Mouse (Mus musculus) gastrocnemius, adult 2 months (tissue): ENCODE measurements at regions not wholly inside any gene's neighbourhood (a gene's known extent, or its start where the extent isn't known, plus 50 kb on each side); places are given as distances from the start of the nearest gene placed in this dataset.
A peak's percentile ranks its signal among the peaks of the same experiment; 100 is the strongest.

Experiments used
- DNase-seq: peaks from one replicate; pipeline ENCODE4 v3.0.0; 2022
- H3K27ac ChIP-seq: fragments of 200-600 bp; 2 replicates; pipeline ENCODE4 v1.8.1; 2022; ENCODE audit warnings: mild to moderate bottlenecking
- H3K4me3 ChIP-seq: fragments of 200-600 bp; 2 replicates; pipeline ENCODE4 v1.8.1; 2022; ENCODE audit warnings: mild to moderate bottlenecking, moderate library complexity
- CTCF ChIP-seq: fragments of 200-600 bp; IDR thresholded peaks from 2 replicates; pipeline ENCODE4 v1.8.1; 2022; ENCODE audit warnings: antibody characterized with exemption, mild to moderate bottlenecking, moderate library complexity
- intact Hi-C: fragments of 180-260 bp; cut with DNase I; formaldehyde crosslinking; loops from one replicate; pipeline ENCODE4 v1.15.1; 2025

DNA sequence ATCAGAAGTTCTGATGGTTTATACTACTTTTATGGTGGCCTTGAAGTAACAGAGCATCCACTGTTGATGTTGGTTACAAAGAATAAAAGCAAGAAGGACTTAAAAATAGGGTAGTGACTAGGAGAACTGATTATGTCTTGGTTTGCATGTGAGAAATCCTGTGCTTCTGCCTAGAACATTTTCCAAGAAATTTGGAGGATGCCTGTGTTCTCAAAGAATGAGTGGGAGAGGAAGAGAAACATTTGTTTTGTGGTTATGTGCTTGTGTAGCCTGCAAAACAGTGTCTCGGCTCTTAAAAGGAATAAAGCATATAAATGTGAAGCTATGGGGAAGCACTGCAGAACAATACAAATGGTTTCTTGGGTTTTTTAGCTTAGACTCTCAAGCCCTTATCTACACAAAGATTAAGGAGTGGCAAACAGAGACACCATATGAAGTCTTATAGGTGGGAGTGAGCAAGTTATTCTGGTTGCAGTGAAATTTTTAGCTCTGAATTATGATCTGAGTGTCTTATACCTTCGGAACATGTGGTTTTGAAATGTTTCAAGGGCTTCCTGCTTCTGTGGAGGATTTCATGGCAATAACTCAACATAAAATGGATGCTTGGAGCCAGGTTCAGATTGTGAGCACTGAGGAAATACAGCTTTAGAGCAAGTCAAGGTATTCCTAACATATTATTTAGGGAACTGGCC is 372.1 kb upstream of the Man1a start:
- H3K27ac ChIP-seq: no peak overlapping the region
- no peak for TF ChIP-seq CTCF
- intact Hi-C loops: no loop called here
- no peak for DNase-seq
- no peak overlapping the region for H3K4me3 ChIP-seq

DNA sequence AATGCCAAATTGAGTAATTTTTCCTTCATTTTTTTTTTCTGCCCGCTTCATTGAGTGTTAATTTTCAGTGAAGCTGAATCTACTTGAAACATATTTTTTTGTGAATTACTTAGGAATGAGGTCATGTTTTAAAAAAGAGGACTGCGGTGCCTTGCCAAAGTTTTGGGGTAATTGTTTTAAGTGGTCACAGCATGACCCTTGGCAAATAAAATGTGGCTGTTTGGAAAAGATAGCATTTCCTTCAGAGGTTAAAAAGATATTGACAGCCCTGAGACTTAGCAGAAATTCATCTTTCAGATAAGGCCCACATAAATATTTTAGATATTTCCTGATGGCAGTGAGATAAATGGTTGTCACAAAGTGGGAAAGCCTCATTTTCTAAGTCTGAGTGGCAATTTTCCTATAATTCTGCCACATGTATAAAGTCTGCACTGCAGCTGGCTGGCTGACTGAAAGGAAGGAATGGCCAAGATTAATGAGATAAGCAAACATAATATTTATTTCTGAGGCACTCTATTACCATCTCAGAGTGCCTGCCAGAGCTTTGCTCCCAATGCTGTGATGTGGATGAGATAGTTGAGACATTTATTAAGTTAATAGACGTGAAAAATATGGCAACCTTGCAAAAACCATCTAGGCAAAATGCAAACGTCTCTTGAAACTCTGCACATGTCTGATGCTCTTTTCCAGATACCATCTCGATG is 327.0 kb upstream of the Man1a start:
- no peak for TF ChIP-seq CTCF
- peak; percentile 16 for DNase-seq
- intact Hi-C loops: no loop called here

GRCm38 (mm10) chr10:54383751-54384150 is 307.3 kb upstream of the Man1a start:
- Histone ChIP-seq H3K4me3 (no peak overlapping the region), H3K27ac (no peak overlapping the region)
- no peak for DNase-seq
- intact Hi-C loops: no loop called here
- TF ChIP-seq CTCF: no peak

More for the DNA sequence above, 327.0 kb upstream of the Man1a start:
- H3K27ac ChIP-seq: no peak overlapping the region; the same call in 1 of the 2 replicates
- H3K4me3 ChIP-seq: no peak overlapping the region

- TF ChIP-seq CTCF: no peak
- intact Hi-C loops: no loop called here
- no peak for DNase-seq
- H3K27ac ChIP-seq: no peak overlapping the region
- H3K4me3 ChIP-seq: no peak overlapping the region
Measured at GRCm38 (mm10) chr10:54381530-54381929, 305.1 kb upstream of the Man1a start.

DNA sequence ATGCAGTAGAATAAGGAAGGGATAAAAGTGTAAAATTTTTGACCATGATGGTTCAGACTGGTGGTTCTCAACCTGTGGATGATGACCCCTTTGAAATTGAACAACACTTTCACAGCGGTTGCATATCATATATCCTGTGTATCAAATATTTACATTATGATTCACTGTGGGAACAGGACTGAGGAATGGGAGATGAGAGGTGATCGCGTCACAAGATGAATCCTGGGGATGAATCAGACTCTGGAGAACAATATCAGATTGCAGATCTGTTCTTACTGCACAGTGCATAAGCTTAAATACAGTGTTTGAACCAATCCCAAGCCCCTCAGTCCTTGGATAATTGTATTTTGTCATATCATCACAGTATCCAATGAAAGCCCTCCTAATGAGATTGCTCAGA is 292.7 kb upstream of the Man1a start:
- no peak overlapping the region for H3K27ac ChIP-seq
- intact Hi-C loops: no loop called here
- H3K4me3 ChIP-seq: no peak overlapping the region
- DNase-seq: no peak
- no peak for TF ChIP-seq CTCF

DNA sequence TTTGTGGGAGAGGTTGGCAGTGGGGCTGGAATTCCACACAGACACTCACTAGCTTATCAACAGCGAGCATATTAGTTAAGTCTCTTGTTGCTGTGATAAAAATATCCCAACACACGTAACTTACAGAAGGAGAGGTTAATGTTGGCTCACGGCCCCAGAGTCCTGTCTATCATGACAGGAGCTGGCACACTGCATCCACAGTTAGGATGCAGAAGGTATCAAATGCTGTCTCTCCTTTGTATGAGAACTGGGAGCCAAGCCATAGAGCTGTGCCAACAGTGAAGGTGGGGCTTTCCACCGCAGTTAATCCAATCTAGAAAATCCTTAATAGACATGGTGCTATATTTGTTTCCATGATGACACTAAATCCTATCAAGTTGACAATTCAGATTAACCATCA is 288.9 kb upstream of the Man1a start:
- Histone ChIP-seq H3K4me3 (no peak overlapping the region), H3K27ac (no peak overlapping the region)
- intact Hi-C loops: no loop called here
- no peak for DNase-seq
- no peak for TF ChIP-seq CTCF

- intact Hi-C loops: no loop called here
- DNase-seq: no peak
- H3K27ac ChIP-seq: peak overlapping the region; percentile 31; the same call in 1 of the 2 replicates
- H3K4me3 ChIP-seq: no peak overlapping the region
- TF ChIP-seq CTCF: no peak
Measured at GRCm38 (mm10) chr10:54337234-54337633, 260.8 kb upstream of the Man1a start.
